Mouse (Mus musculus) stomach, postnatal 0 days (tissue): Measurements from ENCODE around the gene Dhrs1. TPM values are rescaled to one million over a fixed set of nuclear protein-coding genes. Genes with fewer than 3 reads are reported as not detected.

ENCODE experiments used
- ATAC-seq: fragments of 200-750 bp; cut with Nextera tagmentation; 2 replicates; pipeline ENCODE4 v1.8.0; 2017; ENCODE audit not compliant: low FRiP score, low TSS enrichment
- DNase-seq: peaks from one replicate; pipeline ENCODE4 v3.0.0-alpha.2; 2016; ENCODE audit warnings: low spot score
- H3K27ac ChIP-seq: fragments of 300-500 bp; sonication (generic); replicated peaks from 2 replicates; pipeline ENCODE4 v1.5.1; 2014; ENCODE audit warnings: mild to moderate bottlenecking, control low read depth
- H3K27me3 ChIP-seq: fragments of 300-500 bp; sonication (generic); 2 replicates; pipeline ENCODE4 v1.6.1; 2014; ENCODE audit warnings: low read length; ENCODE audit not compliant: control insufficient read depth, insufficient read depth
- H3K36me3 ChIP-seq: fragments of 300-500 bp; sonication (generic); 2 replicates; pipeline ENCODE4 v1.6.1; 2014; ENCODE audit warnings: low read length, mixed read lengths; ENCODE audit not compliant: control insufficient read depth, insufficient read depth
- H3K4me1 ChIP-seq: fragments of 300-500 bp; sonication (generic); replicated peaks from 2 replicates; pipeline ENCODE4 v1.6.1; 2014; ENCODE audit warnings: antibody characterized with exemption; ENCODE audit not compliant: control insufficient read depth, insufficient read depth
- H3K4me2 ChIP-seq: fragments of 300-500 bp; sonication (generic); replicated peaks from 2 replicates; pipeline ENCODE4 v1.6.1; 2014; ENCODE audit warnings: low read depth, mild to moderate bottlenecking, control low read depth, moderate library complexity
- H3K4me3 ChIP-seq: fragments of 300-500 bp; sonication (generic); 2 replicates; pipeline ENCODE4 v1.5.1; 2014; ENCODE audit warnings: low read depth, low read length, control low read depth
- H3K9ac ChIP-seq: fragments of 300-500 bp; sonication (generic); 2 replicates; pipeline ENCODE4 v1.6.1; 2014; ENCODE audit warnings: mild to moderate bottlenecking, low read length, control low read depth, mixed read lengths
- H3K9me3 ChIP-seq: fragments of 300-500 bp; sonication (generic); 2 replicates; pipeline ENCODE4 v1.6.1; 2016; ENCODE audit warnings: low read length; ENCODE audit not compliant: control insufficient read depth
- CTCF ChIP-seq: IDR thresholded peaks from 2 replicates; pipeline ENCODE4 v1.5.1; 2016; ENCODE audit warnings: antibody characterized with exemption, low read depth, mild to moderate bottlenecking, moderate library complexity
- EP300 ChIP-seq: optimal IDR thresholded peaks from 2 replicates; pipeline ENCODE3; 2016; ENCODE audit warnings: antibody characterized with exemption
- WGBS: fragments of 180-500 bp; shearing (Covaris S2); extraction: QIAGEN DNeasy Blood & Tissue Kit; methylation state at CpG from one replicate; pipeline ENCODE4 v1.1.7; 2014; 5-methylcytosine and 5-hydroxymethylcytosine counted together
- polyA plus RNA-seq: library from polyadenylated mRNA; unstranded; fragments of >200 nt; fragmentation: Nextera tagmentation; extraction: Ambion mirVana; gene quantifications from 2 replicates; pipeline ENCODE4 v1.2.1, GENCODE M21; 2015

The Dhrs1 gene
- 92.3 and 99.5 TPM in 2 replicates for polyA plus RNA-seq

DNA sequence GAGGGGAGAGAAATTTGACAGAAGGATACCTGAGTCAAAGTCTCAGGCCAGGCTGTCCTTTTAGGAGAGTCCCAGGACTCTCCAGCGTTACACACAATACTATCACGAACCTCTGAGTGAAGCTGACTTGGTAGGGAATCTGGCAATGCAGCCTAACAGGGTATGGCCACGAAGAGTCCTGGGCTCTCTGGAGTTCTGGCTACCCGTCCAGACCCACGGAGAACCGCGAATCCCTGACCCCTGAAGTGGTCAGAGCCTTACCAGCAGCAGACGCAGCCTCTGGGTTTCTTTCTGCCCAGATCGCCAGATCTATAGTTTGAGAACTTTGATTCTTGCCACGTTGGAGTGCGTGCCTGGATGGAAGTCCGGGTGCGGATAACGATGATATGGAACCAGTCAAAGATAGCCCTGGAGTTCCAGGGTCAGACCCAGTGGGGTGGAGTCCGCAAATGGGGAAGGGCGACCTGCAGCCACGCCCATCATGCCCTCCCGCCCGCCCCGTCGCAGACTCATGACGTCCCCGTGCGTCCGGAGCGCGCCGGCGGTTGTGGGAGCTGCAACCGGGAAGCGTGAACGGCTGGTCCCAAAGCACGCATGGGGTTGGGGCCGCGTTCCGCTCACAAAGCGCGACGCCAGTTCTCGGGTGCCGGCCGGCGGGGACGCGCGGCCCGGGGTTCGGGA, at the start of gene Dhrs1, which contains the start of gene Nop9:
TSS of gene Dhrs1 (minus strand) at position 511 of the 681 bp plus-strand sequence.
TSS of gene Nop9 (plus strand) at position 514 of the 681 bp plus-strand sequence.
- peak; percentile 88 for ATAC-seq
- WGBS, result 1% methylated on average over 45 of the region's 48 CpGs

DNA sequence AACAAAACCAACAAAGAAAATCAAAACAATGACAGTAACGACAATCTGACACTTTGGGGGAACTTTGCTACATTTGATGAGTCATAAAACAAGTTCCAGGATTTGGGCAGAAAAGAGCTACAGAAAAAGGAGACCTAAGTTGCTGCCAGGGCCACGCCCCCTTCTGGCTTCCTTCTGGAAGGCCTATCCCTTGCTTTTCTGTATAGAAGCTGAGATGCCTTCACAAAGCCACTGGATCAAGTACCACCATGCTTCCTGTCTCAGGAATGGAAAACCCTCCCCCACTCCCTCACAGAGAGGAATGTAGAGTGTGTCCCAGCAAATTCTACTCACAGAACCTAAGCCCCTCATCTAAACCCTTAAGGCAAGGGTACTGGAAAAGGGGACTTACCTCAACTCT, 48.5 kb upstream of the Dhrs1 start:
- WGBS, result 68% methylated on average over 2 of the region's 2 CpGs
- no peak for TF ChIP-seq EP300
- TF ChIP-seq CTCF, result no peak
- no peak overlapping the region for H3K9ac ChIP-seq

More for the DNA sequence above, at the start of gene Dhrs1, which contains the start of gene Nop9:
- H3K27me3 ChIP-seq, result no peaks in the 10 kb centered on the region
- H3K4me1 ChIP-seq, result peaks cover 9% of the 10 kb centered on the region
- H3K9ac ChIP-seq, result peak within 1 kb of the TSS; percentile 79
- H3K27ac ChIP-seq, result peak within 1 kb of the TSS; percentile 69
- peak within 1 kb of the TSS; percentile 89 for H3K4me3 ChIP-seq
- DNase-seq, result peak; percentile 96
- peak within 1 kb of the TSS; percentile 64 for H3K4me2 ChIP-seq
- H3K36me3 ChIP-seq, result peaks cover 10% of the 10 kb centered on the region; the same call in 1 of the 2 replicates
- TF ChIP-seq EP300 (no peak), CTCF (0 out of 2 replicates have a peak, but pooled peaks have one; percentile 16)
- H3K9me3 ChIP-seq, result no peaks in the 10 kb centered on the region

DNA sequence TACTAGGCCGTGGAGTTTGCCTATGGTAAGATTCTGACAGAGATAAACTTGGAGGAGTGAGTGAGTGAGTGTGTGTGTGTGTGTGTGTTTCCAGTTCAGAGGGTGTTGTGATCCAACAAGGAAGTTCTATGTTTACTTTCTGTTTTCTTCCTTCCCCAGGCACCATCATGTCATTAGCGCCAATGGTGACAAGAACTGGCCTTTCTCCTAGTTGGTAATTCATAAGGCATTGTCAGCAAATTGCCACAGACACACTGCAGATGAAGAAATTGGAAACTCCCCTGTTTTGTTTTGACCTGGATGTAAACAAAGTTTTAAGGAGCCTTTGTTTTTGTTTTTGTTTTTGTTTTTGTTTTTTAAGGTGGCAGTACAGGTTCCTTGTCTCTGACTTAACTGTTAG, 48.0 kb upstream of the Dhrs1 start:
- Histone ChIP-seq H3K9ac (no peak overlapping the region), H3K36me3 (no peaks in the 10 kb centered on the region), H3K27ac (no peak overlapping the region), H3K27me3 (no peaks in the 10 kb centered on the region), H3K9me3 (no peaks in the 10 kb centered on the region), H3K4me1 (peaks cover under 1% of the 10 kb centered on the region; the same call in 1 of the 2 replicates), H3K4me3 (no peak overlapping the region), H3K4me2 (no peak overlapping the region)
- no peak for ATAC-seq
- 57% methylated on average over 2 of the region's 2 CpGs for WGBS
- no peak for TF ChIP-seq CTCF
- TF ChIP-seq EP300, result no peak
- no peak for DNase-seq

More for the DNA sequence above, 48.5 kb upstream of the Dhrs1 start:
- no peak overlapping the region for H3K4me3 ChIP-seq
- DNase-seq (no peak), ATAC-seq (no peak)
- no peak overlapping the region for H3K27ac ChIP-seq
- no peaks in the 10 kb centered on the region for H3K36me3 ChIP-seq
- no peaks in the 10 kb centered on the region for H3K9me3 ChIP-seq
- no peaks in the 10 kb centered on the region for H3K27me3 ChIP-seq
- no peak overlapping the region for H3K4me2 ChIP-seq
- no peaks in the 10 kb centered on the region for H3K4me1 ChIP-seq

DNA sequence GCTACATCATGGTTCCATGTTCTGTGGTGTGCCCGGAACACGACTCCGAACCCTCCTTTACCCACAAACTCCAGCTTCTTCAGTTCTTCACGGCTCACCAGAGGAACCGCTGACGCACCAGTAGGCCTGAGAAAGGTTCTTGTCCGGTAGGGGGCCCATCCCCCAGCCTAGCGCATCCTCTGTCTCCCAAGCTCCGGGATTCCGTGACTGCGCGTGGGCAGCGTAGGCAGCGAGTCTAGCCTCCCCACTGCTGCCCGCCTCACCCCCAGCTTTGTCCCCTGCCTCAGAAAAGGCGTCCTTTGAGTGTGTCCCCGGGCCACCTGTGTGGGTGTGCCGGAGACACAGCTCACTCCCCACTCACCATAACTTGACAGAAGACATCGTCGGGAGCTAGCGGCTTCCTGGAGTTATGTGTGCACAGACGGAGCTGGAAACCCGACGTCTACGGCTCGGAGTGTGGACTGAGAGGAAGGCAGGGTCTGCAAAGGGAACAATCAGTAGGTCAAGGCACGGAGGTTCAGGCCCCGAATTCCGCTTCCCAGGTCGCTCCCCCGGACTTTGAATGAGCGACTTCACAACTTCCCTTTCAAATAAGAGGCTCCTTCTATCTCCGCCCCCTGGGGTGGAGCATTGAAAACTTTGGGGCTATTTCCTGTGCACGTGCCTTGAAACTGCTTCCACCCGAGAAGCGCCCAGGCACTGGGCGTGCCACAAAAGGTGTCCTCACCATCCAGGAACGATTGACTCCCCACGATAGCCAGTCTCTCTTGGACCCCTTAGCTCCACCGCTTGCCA, 43.0 kb upstream of the Dhrs1 start, which contains the start of gene Ripk3:
TSS of gene Ripk3 (minus strand) at position 610 of the 795 bp plus-strand sequence.
- Histone ChIP-seq H3K9me3 (no peaks in the 10 kb centered on the region), H3K4me1 (peaks cover 4% of the 10 kb centered on the region), H3K9ac (peak within 1 kb of the TSS; percentile 41), H3K27ac (no peak within 1 kb of the TSS), H3K4me2 (peak within 1 kb of the TSS; percentile 64), H3K4me3 (peak within 1 kb of the TSS; percentile 45), H3K36me3 (no peaks in the 10 kb centered on the region), H3K27me3 (no peaks in the 10 kb centered on the region)
- peak; percentile 7; the same call in 1 of the 2 replicates for ATAC-seq
- TF ChIP-seq CTCF (peak; percentile 30; the same call in 1 of the 2 replicates), EP300 (no peak)
- DNase-seq, result peak; percentile 43
- WGBS, result 5% methylated on average over 40 of the region's 40 CpGs

DNA sequence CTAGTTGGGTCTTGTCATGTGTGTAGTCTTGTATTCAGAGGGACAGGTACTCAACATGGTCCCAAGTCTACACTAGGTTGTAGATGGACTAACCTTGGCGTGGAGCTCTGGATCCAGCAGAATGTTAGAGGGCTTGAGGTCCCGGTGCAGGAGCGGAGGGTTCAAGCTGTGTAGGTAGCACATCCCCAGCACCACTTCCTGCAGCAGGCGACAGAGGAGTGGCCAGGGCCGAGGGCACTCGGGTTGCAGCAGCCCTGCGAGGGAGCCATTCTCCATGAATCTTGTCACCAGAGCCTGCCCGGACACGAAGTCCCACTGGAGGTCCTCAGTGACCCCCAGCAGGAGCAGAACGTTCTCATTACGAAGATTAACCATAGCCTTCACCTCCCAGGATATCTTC, 42.2 kb upstream of the Dhrs1 start:
- Histone ChIP-seq H3K27ac (no peak overlapping the region), H3K9me3 (no peaks in the 10 kb centered on the region), H3K4me2 (peak overlapping the region; percentile 64), H3K27me3 (no peaks in the 10 kb centered on the region), H3K9ac (no peak overlapping the region), H3K4me1 (peaks cover 4% of the 10 kb centered on the region), H3K4me3 (no peak overlapping the region), H3K36me3 (no peaks in the 10 kb centered on the region)
- no peak for DNase-seq
- ATAC-seq, result no peak
- 40% methylated on average over 11 of the region's 11 CpGs for WGBS
- TF ChIP-seq CTCF, result no peak
- TF ChIP-seq EP300, result no peak
